Mouse (Mus musculus) 416B (cell line): ENCODE measurements around the gene Btbd35f7.
"Not testable (repeated sequence)": the region's sequence is repeated elsewhere in the genome, so short reads cannot be mapped to it uniquely, and the experiment has no call there.

Source experiments
- DNase-seq: peaks from one replicate; pipeline ENCODE4 v3.0.0; 2011; ENCODE audit warnings: low read depth

Btbd35f7 gene

GRCm38 (mm10) chrX:5668767-5669166 lies at the start of gene Btbd35f7:
Btbd35f7 (plus strand) TSS chrX:5669067.
- not testable (repeated sequence) for DNase-seq
